Mouse (Mus musculus) induced T-regulatory cell, adult 2 months (primary cell): ENCODE measurements around the gene Sdhb.

Experiments
- DNase-seq: peaks from one replicate; pipeline ENCODE4 v3.0.0-alpha.2; 2012; ENCODE audit warnings: low read depth

The Sdhb gene

GRCm38 (mm10) chr4:140960781-140961466, at the start of gene Sdhb:
Gene Sdhb (plus strand): TSS chr4:140961203.
- DNase-seq, result peak; percentile 97

DNA sequence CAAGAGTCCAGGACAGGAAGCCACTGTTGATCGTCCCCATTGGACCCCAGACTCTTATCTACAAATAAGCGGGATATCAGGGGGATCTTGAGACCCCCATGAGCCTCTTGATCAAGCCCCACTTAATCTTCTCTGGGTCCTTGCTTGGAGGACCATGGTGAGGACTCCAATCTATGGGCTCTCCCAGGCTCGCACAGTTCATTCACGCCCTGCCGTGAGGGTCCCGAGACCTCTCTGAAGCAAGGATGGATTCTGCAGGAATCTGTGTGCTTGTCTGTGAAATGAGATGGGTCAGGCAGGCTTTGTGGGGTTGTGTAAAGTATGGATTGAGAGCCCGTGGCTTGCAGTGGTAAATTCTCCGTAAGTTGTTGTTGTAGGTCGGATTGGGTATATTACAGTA, 49.6 kb upstream of the Sdhb start:
- no peak for DNase-seq

GRCm38 (mm10) chr4:140912271-140912833, 48.7 kb upstream of the Sdhb start:
- DNase-seq, result no peak

DNA sequence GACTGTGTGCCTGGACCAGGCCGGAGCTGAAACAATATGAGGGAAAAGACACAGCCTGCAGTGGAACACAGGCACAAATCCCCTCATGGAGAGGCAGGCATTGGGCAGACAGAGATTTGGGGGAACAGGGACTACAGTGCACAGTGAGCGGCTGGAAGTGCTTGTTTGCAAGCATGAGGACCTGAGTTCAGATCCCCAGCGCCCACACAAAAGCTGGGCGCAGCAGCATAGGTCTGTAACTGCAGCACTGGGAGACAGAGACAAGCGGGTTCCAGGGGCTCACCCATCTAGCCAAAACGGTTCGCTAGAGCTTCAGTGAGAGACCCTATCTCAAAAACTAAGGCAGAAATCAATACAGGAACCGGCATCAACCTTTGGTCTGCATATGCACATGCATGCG, 47.4 kb upstream of the Sdhb start:
- no peak for DNase-seq

GRCm38 (mm10) chr4:140914731-140915131, 46.3 kb upstream of the Sdhb start:
- DNase-seq, result no peak

DNA sequence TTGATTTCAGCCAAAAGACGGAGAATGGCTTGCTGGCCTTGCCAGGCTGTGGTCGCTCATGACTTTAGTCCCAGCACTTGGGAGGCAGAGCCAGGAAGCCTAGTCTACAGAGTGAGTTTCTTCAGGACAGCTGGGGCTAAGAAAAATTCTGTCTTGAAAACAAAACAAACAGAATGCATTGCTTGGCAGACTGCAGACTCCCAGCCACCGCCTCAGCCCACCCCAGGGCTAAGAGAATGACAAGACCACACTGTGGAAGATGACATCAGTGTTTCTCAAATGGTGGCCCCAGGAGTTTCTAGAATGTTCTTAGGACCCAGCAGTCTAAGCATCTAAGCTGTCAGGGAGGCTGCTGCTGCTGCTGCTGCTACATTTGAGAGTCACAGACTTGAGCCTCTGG, 45.8 kb upstream of the Sdhb start:
- no peak for DNase-seq

GRCm38 (mm10) chr4:140916296-140916695, 44.7 kb upstream of the Sdhb start:
- DNase-seq, result no peak

GRCm38 (mm10) chr4:140917451-140917850, 43.6 kb upstream of the Sdhb start:
- DNase-seq, result no peak

GRCm38 (mm10) chr4:140919974-140920836, 40.8 kb upstream of the Sdhb start:
- no peak for DNase-seq

DNA sequence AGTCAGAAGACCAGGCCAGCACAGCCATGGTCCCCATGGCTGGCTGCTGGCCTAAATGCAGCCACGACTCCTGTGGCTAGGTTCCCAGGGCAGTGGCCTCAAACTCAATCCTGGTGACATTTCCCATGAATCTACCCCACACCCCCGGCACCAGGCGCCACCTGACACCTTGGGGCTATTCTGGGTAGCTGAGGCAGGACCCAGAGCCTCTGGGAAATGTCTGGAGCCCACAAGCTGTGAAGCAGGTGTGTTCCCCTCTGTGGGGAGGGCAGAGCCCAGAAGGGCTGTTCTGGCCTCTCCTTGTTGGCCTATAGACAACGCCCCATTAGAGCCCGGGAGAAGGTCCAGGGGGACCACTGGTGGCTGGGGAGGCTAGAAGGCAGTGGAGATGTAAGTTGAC, 38.5 kb upstream of the Sdhb start:
- DNase-seq, result no peak

- no peak for DNase-seq
These were observed 35.4 kb upstream of the Sdhb start for GRCm38 (mm10) chr4:140925648-140926047.

- no peak for DNase-seq
These were observed 32.7 kb upstream of the Sdhb start for GRCm38 (mm10) chr4:140928349-140928748.

- no peak for DNase-seq
These were observed 31.3 kb upstream of the Sdhb start for GRCm38 (mm10) chr4:140929745-140930144.

- DNase-seq, result no peak
These were observed 30.0 kb upstream of the Sdhb start for GRCm38 (mm10) chr4:140930900-140931470.

GRCm38 (mm10) chr4:140935643-140936042, 25.4 kb upstream of the Sdhb start:
- DNase-seq, result no peak

- no peak for DNase-seq
These were observed 16.6 kb upstream of the Sdhb start for GRCm38 (mm10) chr4:140944356-140944755.

GRCm38 (mm10) chr4:140944961-140945442, 16.0 kb upstream of the Sdhb start:
- DNase-seq, result peak; percentile 91

DNA sequence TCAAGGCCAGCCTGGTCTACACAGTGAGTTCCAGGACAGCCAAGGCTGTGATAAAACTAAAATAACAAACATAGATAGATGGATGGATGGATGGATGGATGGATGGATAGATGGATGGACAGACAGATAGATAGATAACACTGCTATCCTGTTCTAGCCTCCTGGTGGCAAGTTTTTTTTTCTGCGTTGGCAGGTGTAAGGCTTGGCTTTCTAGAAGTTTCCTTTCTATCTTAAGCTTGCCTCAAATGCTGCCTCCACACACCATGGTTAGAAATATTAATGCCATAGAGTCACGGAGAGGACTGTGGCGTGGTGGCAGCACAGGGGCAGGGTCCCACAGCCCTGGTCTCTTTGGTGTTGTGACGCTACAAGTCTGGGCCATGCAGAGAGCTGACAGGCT, 15.4 kb upstream of the Sdhb start:
- no peak for DNase-seq

DNA sequence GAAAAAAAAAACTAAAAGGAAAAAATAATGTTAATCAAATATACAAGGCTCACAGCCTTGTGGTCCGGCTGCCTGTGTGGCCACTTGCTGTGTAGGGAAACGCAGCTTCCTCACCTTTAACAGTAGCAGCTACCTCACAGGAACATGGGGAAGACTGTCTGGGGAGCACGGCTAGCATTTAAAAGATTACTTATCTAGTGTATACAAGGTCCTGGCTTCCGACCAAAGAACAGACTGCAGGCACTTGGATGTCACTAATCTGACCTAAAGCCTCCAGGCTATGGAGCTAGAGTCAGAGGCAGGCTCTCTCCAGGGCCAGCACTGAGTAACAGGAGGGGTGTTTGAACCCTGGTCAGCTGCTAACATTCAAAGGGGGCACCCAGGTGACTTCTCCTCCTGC, 15.0 kb upstream of the Sdhb start:
- DNase-seq, result peak; percentile 47

DNA sequence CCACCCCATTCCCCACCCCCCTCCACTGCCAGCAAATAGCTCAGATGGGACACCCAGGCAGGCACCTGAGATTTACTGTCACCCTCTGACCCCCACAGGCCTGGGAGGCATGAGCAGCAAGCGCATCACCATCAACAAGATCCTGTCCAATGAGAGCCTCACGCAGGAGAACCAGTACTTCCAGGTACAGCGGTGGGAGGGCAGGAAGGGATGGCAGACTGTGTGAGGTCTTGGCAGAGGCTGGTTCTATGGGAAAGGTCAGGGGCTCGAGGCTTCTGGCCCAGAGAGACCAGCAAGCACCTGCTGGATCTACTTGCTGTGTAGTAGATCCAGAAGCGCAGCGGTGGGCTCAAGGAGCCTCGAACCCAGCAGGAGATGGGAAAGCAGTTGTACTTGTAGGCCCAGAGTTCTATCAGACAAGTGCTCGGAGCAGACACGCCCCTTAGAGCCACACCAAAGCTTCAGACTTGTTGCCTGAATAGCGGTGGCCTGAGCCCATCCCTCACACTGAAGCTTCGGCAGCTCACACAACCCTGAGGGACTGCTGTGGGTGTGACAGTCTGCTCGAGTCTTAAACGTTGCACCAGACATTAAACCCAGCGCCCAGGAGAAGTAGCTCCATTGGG, 14.3 kb upstream of the Sdhb start:
- DNase-seq, result peak; percentile 51

DNA sequence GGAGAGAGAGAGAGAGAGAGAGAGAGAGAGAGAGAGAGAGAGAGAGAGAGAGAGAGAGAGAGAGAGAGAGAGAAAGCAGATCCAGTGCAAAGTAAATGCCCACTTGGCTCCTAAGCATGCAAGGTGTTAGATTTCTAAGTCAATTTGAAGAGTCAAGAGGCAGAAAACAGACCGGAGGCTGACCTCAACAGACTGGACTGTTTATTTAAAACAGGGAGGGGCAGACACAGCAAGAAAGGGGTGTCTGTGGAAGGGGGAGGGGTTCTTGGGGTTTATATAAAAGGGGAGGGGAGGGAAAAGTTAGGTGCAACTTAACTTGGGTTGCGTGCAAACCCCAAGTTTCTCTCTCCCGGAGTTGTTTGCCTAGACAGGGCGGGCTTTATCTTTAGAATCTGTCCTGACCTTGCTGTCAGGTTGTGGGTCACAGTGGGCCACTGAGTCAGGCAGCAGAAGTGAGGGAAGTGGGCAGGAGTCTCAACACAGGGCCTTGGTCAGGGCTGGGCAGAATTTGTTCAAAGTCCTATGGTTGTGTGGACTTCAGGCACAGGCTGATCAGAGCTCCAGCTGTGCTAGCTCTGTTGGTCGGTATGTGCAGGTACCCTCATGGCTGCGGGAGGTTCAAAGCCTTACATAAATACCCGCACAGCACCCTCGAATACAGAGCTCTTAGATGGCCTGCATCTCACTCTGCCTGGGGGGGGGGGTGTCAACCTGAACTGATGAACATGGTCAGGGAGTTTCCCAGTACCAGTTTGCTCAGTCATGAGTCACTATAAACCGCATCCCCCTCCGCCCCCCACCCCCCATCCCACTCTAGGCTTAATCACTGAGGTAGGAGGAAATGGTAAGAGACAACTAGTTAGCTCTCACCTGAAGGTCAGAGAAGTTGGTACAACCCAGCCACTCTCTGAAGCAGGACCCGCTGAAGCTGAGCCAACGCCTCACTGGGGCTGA, 13.2 kb upstream of the Sdhb start:
- peak; percentile 93 for DNase-seq
